Mouse (Mus musculus) lung, postnatal 10 days (tissue): Measurements from ENCODE around the gene Npvf.
"Not testable (repeated sequence)": the region's sequence is repeated elsewhere in the genome, so short reads cannot be mapped to it uniquely, and the experiment has no call there.

Experiments
- DNase-seq: peaks from one replicate; pipeline ENCODE4 v3.0.0; 2021

The Npvf gene

GRCm38 (mm10) chr6:50639656-50640055, 14.6 kb downstream of the Npvf start:
- DNase-seq: peak; percentile 22

DNA sequence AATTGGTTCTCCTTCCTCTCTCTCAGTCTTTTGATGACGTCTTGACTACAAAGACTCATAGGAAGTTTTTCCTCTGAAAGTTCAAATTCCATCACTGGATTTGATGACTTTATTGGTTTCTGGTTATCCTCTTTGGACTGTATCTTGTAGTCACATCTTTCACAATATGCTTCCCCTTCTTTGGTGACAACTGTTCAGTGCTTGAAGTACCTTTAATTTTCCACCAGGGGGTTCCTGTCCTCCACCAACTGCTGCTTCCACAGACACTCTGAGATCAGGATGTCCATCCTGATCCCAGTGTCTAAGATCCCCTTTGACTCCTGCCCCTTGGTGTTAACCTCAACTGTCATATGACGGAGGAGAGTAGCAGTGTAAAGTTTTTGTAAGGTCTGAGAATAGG, 28.1 kb downstream of the Npvf start:
- DNase-seq: not testable (repeated sequence)

GRCm38 (mm10) chr6:50618273-50618672, 36.0 kb downstream of the Npvf start:
- not testable (repeated sequence) for DNase-seq

GRCm38 (mm10) chr6:50601620-50602019, 52.6 kb downstream of the Npvf start:
- peak; percentile 58 for DNase-seq
